Mouse (Mus musculus): Measurements from ENCODE around the gene Kmt2d. TPM values are rescaled to one million over a fixed set of nuclear protein-coding genes. Genes with fewer than 3 reads are reported as not detected.
A peak's percentile ranks its signal among the peaks of the same experiment; 100 is the strongest.

Kmt2d gene
- polyA plus RNA-seq, 2 experiments: 3.9 to 5.7 TPM

DNA sequence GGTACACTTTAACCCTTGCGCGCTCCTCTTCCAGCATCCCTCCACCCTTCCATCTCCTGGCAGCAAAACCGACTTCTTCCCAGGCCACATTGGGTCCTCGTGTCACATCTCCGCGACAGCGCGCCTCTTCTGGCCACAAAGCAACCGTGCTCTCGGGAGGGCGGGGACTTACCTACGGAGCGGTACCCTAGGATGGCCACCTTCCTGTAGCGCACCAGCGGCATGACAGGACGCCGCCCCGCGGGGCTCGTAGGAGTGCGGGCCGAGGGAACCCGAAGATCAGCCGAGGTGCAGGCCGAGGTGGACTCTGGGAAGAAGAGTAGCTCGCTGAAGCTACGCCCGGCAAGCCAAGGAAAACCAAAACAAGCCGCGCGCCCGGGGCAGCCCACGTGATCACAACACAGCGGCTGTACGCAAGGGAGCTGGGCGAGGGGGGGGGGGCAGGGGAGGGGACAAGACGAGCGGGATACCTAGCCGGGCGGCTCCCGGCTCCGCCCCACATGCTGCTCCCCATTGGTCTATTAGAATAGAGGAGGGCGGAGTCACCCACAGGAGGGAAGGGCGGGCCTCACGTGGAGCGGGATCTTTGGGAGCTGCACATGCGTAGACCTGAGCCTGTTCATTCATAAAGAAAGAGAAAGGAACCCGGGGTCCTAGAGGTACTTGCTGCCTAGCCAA lies 10.1 kb upstream of the Kmt2d start:
- TF ChIP-seq CTCF (IDR thresholded peaks at IDR 0.05; ENCODE audit: low read depth) (peak; percentile 75), EP300 (IDR thresholded peaks at IDR 0.05; ENCODE audit: low read depth) (no peak)
- under 1% methylated on average over 45 of the region's 48 CpGs for WGBS (ENCODE audit: insufficient replicate concordance)
- H3K36me3 ChIP-seq (replicated peaks; ENCODE audit: control insufficient read depth, insufficient read depth, low read depth): no peaks in the 10 kb centered on the region
- no peaks in the 10 kb centered on the region for H3K27me3 ChIP-seq (ENCODE audit: control insufficient read depth, insufficient read depth, low read length)
- H3K27ac ChIP-seq: peak overlapping the region; percentile 79
- peak overlapping the region; percentile 95 for H3K4me2 ChIP-seq (ENCODE audit: low read depth)
- peak; percentile 93 to 95 (median 94) for DNase-seq (ENCODE audit: low read depth in 3 of 3, low spot score in 3 of 3)
- H3K4me3 ChIP-seq (ENCODE audit: insufficient read depth in 1 of 2, low read depth in 2 of 2, low read length in 2 of 2): peak overlapping the region; percentile 63 to 77
- peaks cover 11 to 15% of the 10 kb centered on the region in 2 experiments for H3K4me1 ChIP-seq (replicated peaks; ENCODE audit: control insufficient read depth in 2 of 2, insufficient read depth in 2 of 2, low read length in 1 of 2)
- no peaks in the 10 kb centered on the region for H3K9me3 ChIP-seq (ENCODE audit: control insufficient read depth, low read length)
- H3K9ac ChIP-seq (replicated peaks): peak overlapping the region; percentile 72
- ATAC-seq (ENCODE audit: insufficient read depth): peak; percentile 98

DNA sequence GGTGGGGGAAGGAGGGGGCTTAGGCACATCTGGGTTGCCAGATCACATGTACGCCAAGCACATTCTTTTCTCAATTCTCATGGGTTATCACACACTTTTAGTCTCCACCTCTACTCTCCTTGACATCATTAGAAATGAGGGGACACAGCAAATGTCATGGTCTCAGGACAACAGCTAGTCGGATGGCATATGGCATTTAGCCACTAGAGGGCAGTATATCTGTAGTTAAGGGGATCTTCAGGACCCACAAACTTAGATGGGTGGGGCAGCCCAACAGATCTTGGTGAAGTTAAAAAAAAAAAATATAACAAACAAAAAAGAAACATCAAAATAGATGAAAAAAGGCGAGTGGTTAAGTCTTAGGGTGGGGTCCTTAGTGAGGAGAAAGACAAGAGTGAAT lies 6.3 kb upstream of the Kmt2d start:
- no peaks in the 10 kb centered on the region for H3K36me3 ChIP-seq (replicated peaks; ENCODE audit: control insufficient read depth, insufficient read depth, low read depth)
- no peaks in the 10 kb centered on the region for H3K27me3 ChIP-seq (ENCODE audit: control insufficient read depth, insufficient read depth, low read length)
- DNase-seq (ENCODE audit: low read depth in 3 of 3, low spot score in 3 of 3) (peak; percentile 68 to 73 (median 68)), ATAC-seq (ENCODE audit: insufficient read depth) (no peak)
- H3K9me3 ChIP-seq (ENCODE audit: control insufficient read depth, low read length): no peaks in the 10 kb centered on the region
- no peak overlapping the region for H3K27ac ChIP-seq
- TF ChIP-seq CTCF (IDR thresholded peaks at IDR 0.05; ENCODE audit: low read depth) (peak; percentile 87), EP300 (IDR thresholded peaks at IDR 0.05; ENCODE audit: low read depth) (no peak)
- peaks cover 11 to 15% of the 10 kb centered on the region in 2 experiments for H3K4me1 ChIP-seq (replicated peaks; ENCODE audit: control insufficient read depth in 2 of 2, insufficient read depth in 2 of 2, low read length in 1 of 2)
- no peak overlapping the region for H3K4me2 ChIP-seq (ENCODE audit: low read depth)
- 11% methylated on average over 3 of the region's 3 CpGs for WGBS (ENCODE audit: insufficient replicate concordance)
- no peak overlapping the region for H3K4me3 ChIP-seq (ENCODE audit: insufficient read depth in 1 of 2, low read depth in 2 of 2, low read length in 2 of 2)
- H3K9ac ChIP-seq (replicated peaks): no peak overlapping the region

DNA sequence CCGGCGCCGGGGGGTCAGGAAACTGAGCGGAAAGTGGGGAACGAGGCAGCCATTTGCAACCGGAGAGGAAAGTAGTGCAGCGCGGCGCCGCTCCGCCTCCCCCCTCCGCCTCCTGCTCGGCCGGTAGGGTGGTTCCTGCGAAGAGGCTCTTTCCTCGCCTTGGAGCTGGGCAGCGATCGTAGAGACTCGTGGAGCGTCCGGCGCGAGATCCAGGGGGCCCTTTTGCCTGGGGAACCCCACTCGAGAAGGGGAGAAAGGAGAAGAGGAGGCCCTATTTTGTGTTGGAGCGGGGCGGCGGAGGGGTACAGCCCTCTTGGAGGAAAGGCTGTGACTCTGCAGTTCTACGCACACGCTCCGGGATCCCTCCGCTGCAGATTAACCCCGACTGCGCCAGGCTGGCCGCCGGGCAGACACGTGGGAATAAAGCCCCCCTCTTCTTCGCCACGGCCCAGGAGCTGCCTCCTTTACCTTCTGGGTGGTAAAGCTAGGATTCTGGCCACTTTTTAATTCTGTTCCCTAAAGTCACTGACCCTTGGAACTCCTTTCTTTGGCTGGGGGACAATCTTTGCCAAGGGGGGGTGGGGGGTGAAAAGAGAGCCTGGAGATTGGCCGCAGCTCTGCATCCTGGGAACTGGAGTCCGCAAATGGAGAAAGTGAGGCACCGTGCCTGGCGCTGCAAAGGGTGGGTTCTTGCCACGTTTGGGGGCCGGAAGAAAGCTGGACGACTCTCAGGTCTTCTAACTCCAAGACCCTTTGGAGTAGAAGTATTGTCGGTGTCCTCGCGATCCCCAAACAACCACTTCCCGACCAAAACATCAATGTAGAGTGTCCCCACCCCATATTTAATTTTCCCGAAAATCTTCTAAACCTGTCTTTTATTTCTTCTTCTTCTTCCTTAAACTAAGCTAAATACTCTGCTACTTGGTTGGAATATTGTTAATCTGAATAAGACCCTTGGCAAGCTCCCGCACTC lies 1.2 kb upstream of the Kmt2d start:
- Histone ChIP-seq H3K4me2 (ENCODE audit: low read depth) (peak overlapping the region; percentile 75), H3K9ac (replicated peaks) (peak overlapping the region; percentile 97), H3K36me3 (replicated peaks; ENCODE audit: control insufficient read depth, insufficient read depth, low read depth) (no peaks in the 10 kb centered on the region), H3K4me1 (replicated peaks; ENCODE audit: control insufficient read depth in 2 of 2, insufficient read depth in 2 of 2, low read length in 1 of 2) (peaks cover 21 to 23% of the 10 kb centered on the region in 2 experiments), H3K9me3 (ENCODE audit: control insufficient read depth, low read length) (no peaks in the 10 kb centered on the region), H3K4me3 (ENCODE audit: insufficient read depth in 1 of 2, low read depth in 2 of 2, low read length in 2 of 2) (peak overlapping the region; percentile 94 to 97), H3K27me3 (ENCODE audit: control insufficient read depth, insufficient read depth, low read length) (no peaks in the 10 kb centered on the region), H3K27ac (peak overlapping the region; percentile 82)
- 2% methylated on average over 51 of the region's 51 CpGs for WGBS (ENCODE audit: insufficient replicate concordance)
- peak; percentile 45 for TF ChIP-seq CTCF (IDR thresholded peaks at IDR 0.05; ENCODE audit: low read depth)
- no peak; the same call in none of the 2 replicates for TF ChIP-seq EP300 (IDR thresholded peaks at IDR 0.05; ENCODE audit: low read depth)
- DNase-seq (ENCODE audit: low read depth in 3 of 3, low spot score in 3 of 3) (peak; percentile 87 to 90 (median 89)), ATAC-seq (ENCODE audit: insufficient read depth) (peak; percentile 82)

DNA sequence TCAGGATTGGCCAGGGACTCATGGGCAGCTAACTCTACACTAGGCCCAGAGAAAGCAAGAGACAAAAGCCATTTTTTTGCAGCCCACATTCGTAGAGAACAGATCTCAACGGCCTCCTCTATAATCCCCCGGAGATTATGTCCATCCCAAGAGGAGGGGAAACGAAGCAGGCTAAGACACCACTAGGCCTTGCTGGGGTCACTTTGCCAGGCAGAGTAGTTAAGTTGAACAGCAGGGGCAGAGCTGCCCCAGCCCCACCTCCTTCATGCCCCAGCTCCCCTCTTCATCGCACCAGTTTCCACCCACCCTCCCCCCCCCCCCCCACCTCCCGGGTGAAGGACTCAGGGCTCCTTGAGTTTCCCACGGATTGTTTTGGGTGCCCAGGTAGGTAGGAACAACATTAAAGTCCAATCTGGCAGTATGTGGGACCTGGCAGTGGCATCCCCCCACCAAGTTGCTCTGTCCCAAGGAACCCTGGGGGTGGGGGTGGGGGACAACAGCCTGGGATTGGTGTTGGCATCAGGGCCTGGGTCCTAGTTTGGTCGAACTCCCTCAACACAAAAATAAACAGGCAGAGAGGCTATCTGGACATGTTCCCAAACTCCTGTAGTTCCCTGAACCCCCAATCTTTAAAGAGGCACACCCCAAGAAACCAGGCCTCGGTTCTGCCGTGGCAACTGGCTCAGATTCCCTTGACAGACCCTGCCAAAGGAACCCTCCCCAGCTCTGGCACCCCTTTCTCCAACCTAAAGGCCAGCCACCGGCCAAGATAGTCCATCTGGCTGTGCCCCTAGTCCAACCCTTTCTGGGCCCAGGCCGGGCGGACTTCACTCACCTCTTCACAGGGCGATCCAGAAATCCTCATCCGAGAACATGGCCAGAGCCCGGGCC lies 580 bp downstream of the Kmt2d start:
- no peak for DNase-seq (ENCODE audit: low read depth in 3 of 3, low spot score in 3 of 3)
- WGBS (ENCODE audit: insufficient replicate concordance): 0% methylated on average over 15 of the region's 16 CpGs
- ATAC-seq (ENCODE audit: insufficient read depth): no peak

More for the DNA sequence above, 580 bp downstream of the Kmt2d start:
- peaks cover 21 to 25% of the 10 kb centered on the region in 2 experiments for H3K4me1 ChIP-seq (replicated peaks; ENCODE audit: control insufficient read depth in 2 of 2, insufficient read depth in 2 of 2, low read length in 1 of 2)
- no peaks in the 10 kb centered on the region for H3K9me3 ChIP-seq (ENCODE audit: control insufficient read depth, low read length)
- H3K27ac ChIP-seq: peak overlapping the region; percentile 14
- peaks cover 13% of the 10 kb centered on the region for H3K36me3 ChIP-seq (replicated peaks; ENCODE audit: control insufficient read depth, insufficient read depth, low read depth)
- TF ChIP-seq CTCF (IDR thresholded peaks at IDR 0.05; ENCODE audit: low read depth) (no peak), EP300 (IDR thresholded peaks at IDR 0.05; ENCODE audit: low read depth) (no peak)
- peak overlapping the region; percentile 94 to 97 for H3K4me3 ChIP-seq (ENCODE audit: insufficient read depth in 1 of 2, low read depth in 2 of 2, low read length in 2 of 2)
- H3K9ac ChIP-seq (replicated peaks): peak overlapping the region; percentile 97
- no peaks in the 10 kb centered on the region for H3K27me3 ChIP-seq (ENCODE audit: control insufficient read depth, insufficient read depth, low read length)
- peak overlapping the region; percentile 75 for H3K4me2 ChIP-seq (ENCODE audit: low read depth)
